Mouse (Mus musculus) kidney, postnatal 0 days (tissue): Measurements from ENCODE around the gene Slc13a3. TPM values are rescaled to one million over a fixed set of nuclear protein-coding genes. Genes with fewer than 3 reads are reported as not detected.

Experiments
- ATAC-seq: fragments of 200-750 bp; cut with Nextera tagmentation; replicated peaks from 2 replicates; pipeline ENCODE4 v1.8.0; 2017; ENCODE audit warnings: low read depth, moderate number of reproducible peaks, moderate TSS enrichment, moderate library complexity; ENCODE audit not compliant: low FRiP score
- DNase-seq: peaks from one replicate; pipeline ENCODE4 v3.0.0-alpha.2; 2016; ENCODE audit warnings: low spot score
- H3K27ac ChIP-seq: fragments of 300-500 bp; sonication (generic); 2 replicates; pipeline ENCODE4 v1.5.1; 2014; ENCODE audit warnings: mild to moderate bottlenecking
- H3K27me3 ChIP-seq: fragments of 300-500 bp; sonication (generic); 2 replicates; pipeline ENCODE4 v1.6.1; 2014; ENCODE audit warnings: low read length, mixed read lengths; ENCODE audit not compliant: insufficient read depth
- H3K36me3 ChIP-seq: fragments of 300-500 bp; sonication (generic); 2 replicates; pipeline ENCODE4 v1.6.1; 2014; ENCODE audit warnings: low read length, mixed read lengths; ENCODE audit not compliant: insufficient read depth
- H3K4me1 ChIP-seq: fragments of 300-500 bp; sonication (generic); replicated peaks from 2 replicates; pipeline ENCODE4 v1.6.1; 2014; ENCODE audit warnings: antibody characterized with exemption, low read length, mixed read lengths; ENCODE audit not compliant: insufficient read depth
- H3K4me2 ChIP-seq: fragments of 300-500 bp; sonication (generic); 2 replicates; pipeline ENCODE4 v1.6.1; 2014; ENCODE audit warnings: mild to moderate bottlenecking, low read length, moderate library complexity, mixed read lengths
- H3K4me3 ChIP-seq: fragments of 300-500 bp; sonication (generic); replicated peaks from 2 replicates; pipeline ENCODE4 v1.5.1; 2014; ENCODE audit warnings: low read depth, low read length
- H3K9ac ChIP-seq: fragments of 300-500 bp; sonication (generic); 2 replicates; pipeline ENCODE4 v1.6.1; 2014; ENCODE audit warnings: low read depth, low read length
- H3K9me3 ChIP-seq: fragments of 300-500 bp; sonication (generic); replicated peaks from 2 replicates; pipeline ENCODE4 v1.6.1; 2016; ENCODE audit warnings: low read length, inconsistent platforms, mixed read lengths
- CTCF ChIP-seq: IDR thresholded peaks from 2 replicates; pipeline ENCODE4 v1.5.1; 2016; ENCODE audit warnings: antibody characterized with exemption, low read depth, mild to moderate bottlenecking, moderate library complexity
- WGBS: fragments of 180-500 bp; shearing (Covaris S2); extraction: QIAGEN DNeasy Blood & Tissue Kit; methylation state at CpG from one replicate; pipeline ENCODE4 v1.1.7; 2014; 5-methylcytosine and 5-hydroxymethylcytosine counted together
- polyA plus RNA-seq: library from polyadenylated mRNA; unstranded; fragments of >200 nt; fragmentation: Nextera tagmentation; extraction: Ambion mirVana; gene quantifications from 2 replicates; pipeline ENCODE4 v1.2.1, GENCODE M21; 2015

Slc13a3 gene
- polyA plus RNA-seq, 1 experiment from 2014 or later: 8.3 TPM

DNA sequence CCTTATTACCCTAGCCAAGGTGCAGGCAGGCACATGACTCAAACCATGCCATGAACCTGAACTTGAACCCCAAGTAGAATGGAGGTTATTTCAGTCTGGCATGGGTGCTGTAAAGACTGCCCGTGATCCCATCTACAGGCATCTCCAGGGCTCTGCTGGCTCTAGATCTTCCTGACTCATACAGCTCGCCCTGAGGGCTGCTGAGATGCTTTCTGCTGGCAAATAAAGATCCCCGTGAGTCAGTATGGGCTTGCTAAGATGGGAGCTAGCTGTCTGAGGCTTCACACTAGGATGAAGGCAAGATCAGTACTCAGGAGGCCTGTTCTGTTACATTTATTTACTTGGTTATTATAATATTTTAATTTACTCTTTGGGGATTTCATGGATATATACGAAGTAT, 80.9 kb downstream of the Slc13a3 start:
- Histone ChIP-seq H3K9me3 (no peaks in the 10 kb centered on the region), H3K4me3 (no peak overlapping the region), H3K4me1 (no peaks in the 10 kb centered on the region), H3K9ac (no peak overlapping the region), H3K4me2 (no peak overlapping the region), H3K36me3 (no peaks in the 10 kb centered on the region), H3K27me3 (no peaks in the 10 kb centered on the region), H3K27ac (no peak overlapping the region)
- ATAC-seq (no peak), DNase-seq (no peak)
- WGBS: 84% methylated on average over 4 of the region's 4 CpGs
- no peak for TF ChIP-seq CTCF

- no peak overlapping the region for H3K27ac ChIP-seq
- no peaks in the 10 kb centered on the region for H3K9me3 ChIP-seq
- H3K36me3 ChIP-seq: 0 out of 2 replicates have a peak, but pooled peaks cover 2% of the 10 kb centered on the region
- TF ChIP-seq CTCF: peak; percentile 90
- DNase-seq (peak; percentile 90), ATAC-seq (no peak)
- H3K4me3 ChIP-seq: no peak overlapping the region
- no peak overlapping the region for H3K4me2 ChIP-seq
- H3K27me3 ChIP-seq: no peaks in the 10 kb centered on the region
- no peak overlapping the region for H3K9ac ChIP-seq
- 15% methylated on average over 8 of the region's 8 CpGs for WGBS
- 0 out of 2 replicates have a peak, but pooled peaks cover 4% of the 10 kb centered on the region for H3K4me1 ChIP-seq
Measured at GRCm38 (mm10) chr2:165391561-165391960, 81.5 kb downstream of the Slc13a3 start.

- Histone ChIP-seq H3K4me2 (no peak overlapping the region), H3K4me3 (no peak overlapping the region), H3K9ac (no peak overlapping the region), H3K27ac (no peak overlapping the region), H3K4me1 (0 out of 2 replicates have a peak, but pooled peaks cover 5% of the 10 kb centered on the region), H3K27me3 (no peaks in the 10 kb centered on the region), H3K9me3 (no peaks in the 10 kb centered on the region), H3K36me3 (peaks cover 12% of the 10 kb centered on the region; the same call in 1 of the 2 replicates)
- ATAC-seq (no peak), DNase-seq (no peak)
- 62% methylated on average over 6 of the region's 6 CpGs for WGBS
- TF ChIP-seq CTCF: no peak
Measured at GRCm38 (mm10) chr2:165389299-165389952, 83.6 kb downstream of the Slc13a3 start.

- H3K9me3 ChIP-seq: no peaks in the 10 kb centered on the region
- H3K27ac ChIP-seq: peak within 1 kb of the TSS; percentile 81
- H3K4me2 ChIP-seq: peak within 1 kb of the TSS; percentile 93
- TF ChIP-seq CTCF: no peak
- DNase-seq (peak; percentile 97), ATAC-seq (peak; percentile 85)
- peak within 1 kb of the TSS; percentile 74 for H3K4me3 ChIP-seq
- WGBS: under 1% methylated on average over 40 of the region's 40 CpGs
- no peaks in the 10 kb centered on the region for H3K27me3 ChIP-seq
- H3K4me1 ChIP-seq: 0 out of 2 replicates have a peak, but pooled peaks cover 5% of the 10 kb centered on the region
- peaks cover 26% of the 10 kb centered on the region for H3K36me3 ChIP-seq
- H3K9ac ChIP-seq: peak within 1 kb of the TSS; percentile 86
Measured at GRCm38 (mm10) chr2:165387844-165388495, 85.1 kb downstream of the Slc13a3 start, which contains the start of gene Zfp334. Gene Zfp334, minus strand, starts transcription at chr2:165388259.

DNA sequence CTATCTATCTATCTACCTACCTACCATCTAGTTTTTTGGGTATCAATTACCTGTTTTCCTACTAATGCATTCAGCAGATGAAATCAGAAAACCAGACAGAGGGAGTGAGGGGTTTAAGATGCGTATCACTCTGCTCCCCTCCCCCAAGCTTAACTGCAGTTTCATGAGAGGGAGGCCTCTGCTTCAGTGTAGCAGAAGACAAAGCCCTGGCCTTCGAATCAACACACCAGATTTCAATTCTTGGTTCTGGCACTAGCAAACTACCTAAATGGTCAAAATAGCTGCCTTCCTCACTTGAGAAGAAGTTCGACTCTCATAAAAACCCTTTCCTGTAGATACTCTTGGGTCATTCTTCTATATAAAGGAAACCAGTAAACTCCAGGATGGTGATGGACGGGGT, 85.7 kb downstream of the Slc13a3 start:
- no peak for TF ChIP-seq CTCF
- WGBS: 7% methylated on average over 4 of the region's 4 CpGs

DNA sequence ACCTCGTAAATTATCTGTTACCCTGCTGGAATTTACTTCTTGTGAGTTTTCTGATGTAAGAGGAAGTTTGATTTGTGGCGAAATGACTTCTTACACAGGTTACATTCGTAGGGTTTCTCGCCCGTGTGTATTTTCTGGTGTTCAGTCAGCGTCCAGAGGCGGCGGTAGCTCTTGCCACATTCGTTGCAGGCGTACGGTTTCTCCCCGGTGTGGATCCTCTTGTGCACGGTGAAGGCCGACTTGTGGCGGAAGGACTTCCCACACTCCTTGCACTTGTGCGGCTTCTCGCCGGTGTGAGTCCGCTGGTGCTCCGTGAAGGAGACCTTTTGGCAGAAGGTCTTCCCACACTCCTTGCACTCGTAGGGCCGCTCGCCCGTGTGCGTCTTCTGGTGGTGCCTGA, 93.0 kb downstream of the Slc13a3 start:
- WGBS: 96% methylated on average over 25 of the region's 25 CpGs
- H3K9ac ChIP-seq: no peak overlapping the region
- H3K36me3 ChIP-seq: peaks cover 73% of the 10 kb centered on the region
- no peak for ATAC-seq
- peaks cover 7% of the 10 kb centered on the region for H3K9me3 ChIP-seq
- DNase-seq: no peak
- TF ChIP-seq CTCF: no peak
- no peak overlapping the region for H3K4me3 ChIP-seq
- H3K4me1 ChIP-seq: no peaks in the 10 kb centered on the region
- H3K4me2 ChIP-seq: no peak overlapping the region
- no peaks in the 10 kb centered on the region for H3K27me3 ChIP-seq
- H3K27ac ChIP-seq: no peak overlapping the region

More for the DNA sequence above, 85.7 kb downstream of the Slc13a3 start:
- Histone ChIP-seq H3K4me2 (peak overlapping the region; percentile 93), H3K9ac (peak overlapping the region; percentile 86), H3K4me3 (peak overlapping the region; percentile 74), H3K36me3 (peaks cover 32% of the 10 kb centered on the region), H3K27me3 (no peaks in the 10 kb centered on the region), H3K27ac (peak overlapping the region; percentile 81), H3K4me1 (0 out of 2 replicates have a peak, but pooled peaks cover 5% of the 10 kb centered on the region), H3K9me3 (no peaks in the 10 kb centered on the region)
- ATAC-seq (no peak), DNase-seq (peak; percentile 47)
